Mouse (Mus musculus) forebrain, embryonic 16.5 days (tissue): Measurements from ENCODE around the gene Nmb. TPM values are rescaled to one million over a fixed set of nuclear protein-coding genes. Genes with fewer than 3 reads are reported as not detected.

ENCODE experiments used
- ATAC-seq: fragments of 200-750 bp; cut with Nextera tagmentation; 2 replicates; pipeline ENCODE4 v1.8.0; 2017; ENCODE audit warnings: mild to moderate bottlenecking, moderate library complexity
- H3K27ac ChIP-seq: fragments of 300-500 bp; sonication (generic); 2 replicates; pipeline ENCODE4 v1.5.1; 2014; ENCODE audit warnings: low read length, control low read depth
- H3K27me3 ChIP-seq: fragments of 300-500 bp; sonication (generic); replicated peaks from 2 replicates; pipeline ENCODE4 v1.6.1; 2014; ENCODE audit warnings: low read length; ENCODE audit not compliant: control insufficient read depth, insufficient read depth
- H3K36me3 ChIP-seq: fragments of 300-500 bp; sonication (generic); 2 replicates; pipeline ENCODE4 v1.6.1; 2014; ENCODE audit not compliant: control insufficient read depth, insufficient read depth
- H3K4me1 ChIP-seq: fragments of 300-500 bp; sonication (generic); replicated peaks from 2 replicates; pipeline ENCODE4 v1.6.1; 2014; ENCODE audit warnings: low read length; ENCODE audit not compliant: control insufficient read depth, insufficient read depth
- H3K4me2 ChIP-seq: fragments of 300-500 bp; sonication (generic); 2 replicates; pipeline ENCODE4 v1.6.1; 2014; ENCODE audit warnings: mild to moderate bottlenecking, low read length, control low read depth
- H3K4me3 ChIP-seq: fragments of 300-500 bp; sonication (generic); replicated peaks from 2 replicates; pipeline ENCODE4 v1.5.1; 2014; ENCODE audit warnings: mild to moderate bottlenecking, low read length, control low read depth
- H3K9ac ChIP-seq: fragments of 300-500 bp; sonication (generic); replicated peaks from 2 replicates; pipeline ENCODE4 v1.6.1; 2014; ENCODE audit warnings: low read depth, low read length, control low read depth
- H3K9me3 ChIP-seq: fragments of 300-500 bp; sonication (generic); 2 replicates; pipeline ENCODE4 v1.6.1; 2016; ENCODE audit warnings: low read length; ENCODE audit not compliant: control insufficient read depth
- WGBS: fragments of 180-500 bp; shearing (Covaris S2); extraction: QIAGEN DNeasy Blood & Tissue Kit; methylation state at CpG from one replicate; pipeline ENCODE4 v1.1.7; 2014; 5-methylcytosine and 5-hydroxymethylcytosine counted together
- polyA plus RNA-seq: library from polyadenylated mRNA; unstranded; fragments of >200 nt; fragmentation: Nextera tagmentation; extraction: Ambion mirVana; gene quantifications from 2 replicates; pipeline ENCODE4 v1.2.1, GENCODE M21; 2015

Gene Nmb
- polyA plus RNA-seq, 1 experiment from 2014 or later = 5.7 TPM

DNA sequence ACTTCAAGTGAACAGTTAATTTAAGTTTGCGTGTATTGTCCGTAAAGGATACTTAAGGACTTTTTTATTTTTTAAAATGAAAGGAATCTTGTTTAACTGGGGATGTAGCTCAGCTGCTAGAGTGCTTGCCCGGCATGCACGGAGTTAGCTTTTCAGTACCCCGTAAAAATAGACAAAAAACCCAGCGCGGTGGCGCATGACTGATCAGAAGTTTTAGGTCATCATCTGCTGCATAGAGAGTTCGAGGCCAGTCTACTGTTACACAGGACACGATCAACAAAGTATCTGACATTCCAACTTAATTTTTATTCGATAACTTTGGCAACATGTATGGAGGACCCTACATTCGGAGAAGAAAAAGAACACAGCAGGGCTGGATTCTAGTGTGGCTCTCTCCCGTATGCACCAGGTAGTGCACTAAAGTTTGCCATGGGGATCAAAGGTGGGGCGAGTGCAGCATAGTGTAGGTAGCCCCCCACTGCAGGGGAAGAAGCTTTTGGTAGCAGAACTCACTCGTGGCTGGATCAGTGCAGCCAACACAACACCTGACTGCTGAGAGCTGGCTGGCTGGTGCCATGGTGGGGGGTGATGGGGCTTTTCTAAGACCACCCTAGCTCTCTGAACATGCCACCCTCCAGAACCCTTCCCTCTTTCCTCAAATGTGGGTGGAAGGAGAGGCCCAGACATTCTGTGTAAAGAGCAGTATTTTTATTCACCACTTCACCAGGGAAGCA, 3.2 kb downstream of the Nmb start:
- Histone ChIP-seq H3K4me3 (peak overlapping the region; percentile 86), H3K27me3 (no peaks in the 10 kb centered on the region), H3K36me3 (peaks cover 8% of the 10 kb centered on the region), H3K27ac (peak overlapping the region; percentile 82), H3K4me1 (peaks cover 33% of the 10 kb centered on the region), H3K9me3 (no peaks in the 10 kb centered on the region), H3K4me2 (peak overlapping the region; percentile 99), H3K9ac (peak overlapping the region; percentile 81)
- 27% methylated on average over 15 of the region's 15 CpGs for WGBS
- peak; percentile 5 for ATAC-seq

DNA sequence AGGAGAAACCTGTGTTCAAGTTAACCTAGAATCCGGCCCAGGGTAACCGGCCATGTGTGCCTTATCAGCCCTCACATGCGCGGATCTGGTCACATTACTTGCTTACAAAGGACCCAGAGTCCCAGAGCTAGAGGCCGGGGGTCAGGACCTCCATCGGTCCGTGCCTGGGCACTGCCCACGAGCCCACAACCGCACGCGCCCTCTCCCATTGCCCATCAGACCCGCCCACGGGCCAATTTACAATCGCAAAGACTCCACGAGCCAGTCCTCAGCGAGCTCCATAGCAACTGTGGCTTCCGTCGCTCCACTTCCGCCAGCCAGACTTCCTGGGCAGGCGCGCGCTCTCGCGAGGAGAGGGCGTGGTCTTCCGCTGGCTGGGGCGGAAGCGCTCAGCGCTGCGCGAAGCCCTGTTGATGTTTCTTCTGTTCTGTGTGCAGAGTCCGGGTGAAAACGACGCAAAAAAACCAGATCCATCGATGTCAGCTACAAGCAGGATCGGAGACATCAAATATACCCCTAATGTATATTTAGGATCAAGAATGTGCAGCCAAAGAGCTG, 3.9 kb downstream of the Nmb start, which contains the start of gene Wdr73:
Gene Wdr73, minus strand, starts transcription at position 326 of the 558 bp plus-strand sequence.
- peak within 1 kb of the TSS; percentile 82 for H3K27ac ChIP-seq
- H3K9ac ChIP-seq = peak within 1 kb of the TSS; percentile 81
- ATAC-seq = peak; percentile 97
- H3K4me2 ChIP-seq = peak within 1 kb of the TSS; percentile 99
- under 1% methylated on average over 36 of the region's 36 CpGs for WGBS
- H3K4me1 ChIP-seq = peaks cover 33% of the 10 kb centered on the region
- H3K36me3 ChIP-seq = peaks cover 8% of the 10 kb centered on the region
- no peaks in the 10 kb centered on the region for H3K9me3 ChIP-seq
- no peaks in the 10 kb centered on the region for H3K27me3 ChIP-seq
- peak within 1 kb of the TSS; percentile 86 for H3K4me3 ChIP-seq

DNA sequence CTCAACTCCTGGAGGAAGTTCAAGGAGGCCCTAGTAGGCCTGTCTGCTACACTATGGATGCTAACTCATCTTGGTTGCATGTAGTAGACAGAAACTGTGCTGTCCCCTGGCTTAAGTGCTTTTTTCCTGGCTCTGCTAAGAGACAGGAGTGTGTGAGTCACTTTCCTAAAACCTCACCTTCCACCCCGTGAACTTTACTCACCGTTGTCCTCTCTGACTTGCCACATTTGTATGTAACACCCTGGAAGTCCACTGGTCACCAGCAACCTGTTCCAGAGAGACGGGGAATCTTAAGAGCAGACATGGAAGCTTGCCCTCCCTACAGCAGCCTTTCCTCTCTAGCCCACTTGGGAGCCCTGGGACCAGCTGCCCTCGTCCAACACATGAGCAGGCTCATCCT, 7.2 kb downstream of the Nmb start:
- H3K9me3 ChIP-seq = no peaks in the 10 kb centered on the region
- no peak overlapping the region for H3K9ac ChIP-seq
- no peak overlapping the region for H3K4me2 ChIP-seq
- no peak overlapping the region for H3K4me3 ChIP-seq
- peaks cover 18% of the 10 kb centered on the region for H3K4me1 ChIP-seq
- H3K27ac ChIP-seq = no peak overlapping the region
- 93% methylated on average over 4 of the region's 4 CpGs for WGBS
- ATAC-seq = no peak
- peaks cover 10% of the 10 kb centered on the region for H3K36me3 ChIP-seq
- no peaks in the 10 kb centered on the region for H3K27me3 ChIP-seq

DNA sequence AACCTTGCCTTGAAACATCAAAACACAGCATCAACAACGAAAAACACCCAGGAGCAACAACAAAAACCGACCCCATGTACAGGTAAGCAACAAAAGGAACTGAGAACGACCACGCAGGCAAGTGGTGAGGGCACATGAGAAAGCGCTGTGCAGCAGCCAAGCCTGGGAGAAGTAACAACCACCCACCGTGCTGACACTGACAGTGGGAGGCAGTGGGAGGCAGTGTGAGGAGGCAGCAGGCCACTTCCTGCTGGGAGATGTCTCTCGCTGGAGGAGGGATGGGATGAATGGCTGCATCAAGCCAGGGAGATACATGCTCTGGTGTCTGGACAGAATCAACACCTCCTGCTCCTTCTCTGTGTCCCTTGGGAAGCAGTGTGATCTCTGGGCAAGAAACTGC, 7.7 kb downstream of the Nmb start:
- Histone ChIP-seq H3K4me2 (no peak overlapping the region), H3K4me3 (no peak overlapping the region), H3K27ac (no peak overlapping the region), H3K4me1 (peaks cover 18% of the 10 kb centered on the region), H3K9ac (no peak overlapping the region), H3K27me3 (no peaks in the 10 kb centered on the region), H3K36me3 (peaks cover 16% of the 10 kb centered on the region), H3K9me3 (no peaks in the 10 kb centered on the region)
- ATAC-seq = no peak
- WGBS = 90% methylated on average over 7 of the region's 7 CpGs

DNA sequence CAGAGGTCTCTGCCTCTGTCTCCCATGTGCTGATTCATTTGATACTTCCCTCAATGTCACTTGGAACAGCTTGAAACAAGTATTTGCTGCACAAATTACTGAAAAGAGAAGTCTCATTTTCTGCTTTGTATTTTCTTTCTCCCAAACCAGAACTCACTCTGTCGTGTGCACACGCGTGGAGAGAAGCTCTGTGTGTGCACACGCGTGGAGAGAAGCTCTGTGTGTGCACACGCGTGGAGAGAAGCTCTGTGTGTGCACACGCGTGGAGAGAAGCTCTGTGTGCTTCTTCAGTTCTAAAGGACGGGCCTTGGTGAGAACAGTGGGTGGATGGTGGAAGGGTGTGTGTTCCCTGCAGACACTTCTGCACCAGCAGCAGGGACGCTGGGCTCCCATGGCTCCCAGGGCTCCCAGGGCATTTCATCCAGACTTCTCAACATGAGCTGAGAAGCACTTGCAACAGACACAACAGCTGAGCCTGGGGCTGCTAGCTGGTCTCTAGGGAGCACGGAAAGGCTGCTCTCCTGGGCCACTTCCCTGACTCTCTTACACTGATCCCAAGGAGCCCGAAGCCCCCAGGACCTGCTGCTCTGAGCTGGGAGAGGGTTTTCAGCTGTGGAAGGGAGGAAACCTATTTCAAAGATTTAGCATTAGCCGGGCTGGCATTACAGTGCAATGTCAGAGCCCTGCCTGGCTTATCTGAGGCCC, 9.9 kb downstream of the Nmb start:
- Histone ChIP-seq H3K36me3 (peaks cover 25% of the 10 kb centered on the region), H3K4me2 (no peak overlapping the region), H3K27me3 (no peaks in the 10 kb centered on the region)

DNA sequence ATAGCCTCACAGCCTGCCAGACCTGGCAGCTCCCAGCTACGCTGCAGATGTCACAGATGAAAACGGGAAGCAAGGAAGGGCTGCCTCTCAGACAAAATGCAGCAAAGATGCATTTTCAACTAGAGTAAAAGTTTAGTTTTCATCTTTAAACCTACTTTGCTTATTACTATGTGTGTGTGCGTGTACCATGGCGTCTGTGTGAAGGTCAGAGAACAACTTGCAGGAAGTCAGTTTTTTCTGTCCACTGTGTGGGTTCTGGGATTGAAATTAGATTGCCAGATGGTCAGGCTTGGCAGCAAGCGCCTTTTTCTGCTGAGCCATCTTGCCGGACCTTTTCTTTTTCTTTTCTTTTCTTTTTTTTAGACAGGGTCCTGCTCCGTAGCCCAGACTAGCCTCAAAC, 10.7 kb downstream of the Nmb start:
- ATAC-seq = no peak
- Histone ChIP-seq H3K9me3 (no peaks in the 10 kb centered on the region), H3K36me3 (peaks cover 27% of the 10 kb centered on the region), H3K4me1 (peaks cover 6% of the 10 kb centered on the region), H3K27ac (peak overlapping the region; percentile 14), H3K4me3 (no peak overlapping the region), H3K4me2 (no peak overlapping the region), H3K27me3 (no peaks in the 10 kb centered on the region), H3K9ac (no peak overlapping the region)
- 77% methylated on average over 7 of the region's 7 CpGs for WGBS

More for the DNA sequence above, 9.9 kb downstream of the Nmb start:
- no peak for ATAC-seq
- Histone ChIP-seq H3K4me3 (no peak overlapping the region), H3K4me1 (peaks cover 5% of the 10 kb centered on the region), H3K27ac (no peak overlapping the region), H3K9ac (no peak overlapping the region), H3K9me3 (no peaks in the 10 kb centered on the region)
- 95% methylated on average over 14 of the region's 14 CpGs for WGBS

DNA sequence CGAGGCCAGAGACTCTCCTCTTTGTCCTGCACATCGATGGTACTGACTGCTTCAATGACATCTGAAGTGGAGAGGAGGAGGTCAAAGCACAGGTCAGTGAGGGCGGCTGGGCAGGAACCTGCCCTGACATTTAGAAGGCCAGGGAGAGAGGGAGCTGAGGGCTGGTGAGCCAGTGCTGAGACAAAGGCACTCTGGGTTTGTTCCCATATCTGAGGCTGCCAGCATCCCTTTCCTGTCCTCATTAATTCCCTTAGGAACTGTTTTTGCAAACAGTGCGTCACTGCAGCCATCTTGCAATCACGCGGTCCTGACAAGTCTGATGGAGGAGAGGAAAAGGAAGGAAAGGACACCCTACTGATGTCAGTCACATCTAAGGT, 11.1 kb downstream of the Nmb start:
- peaks cover 10% of the 10 kb centered on the region for H3K4me1 ChIP-seq
- H3K9ac ChIP-seq = no peak overlapping the region
- H3K9me3 ChIP-seq = no peaks in the 10 kb centered on the region
- H3K36me3 ChIP-seq = peaks cover 27% of the 10 kb centered on the region
- no peaks in the 10 kb centered on the region for H3K27me3 ChIP-seq
- H3K27ac ChIP-seq = peak overlapping the region; percentile 39
- H3K4me3 ChIP-seq = no peak overlapping the region
- ATAC-seq = no peak
- H3K4me2 ChIP-seq = no peak overlapping the region
- WGBS = 80% methylated on average over 6 of the region's 6 CpGs

DNA sequence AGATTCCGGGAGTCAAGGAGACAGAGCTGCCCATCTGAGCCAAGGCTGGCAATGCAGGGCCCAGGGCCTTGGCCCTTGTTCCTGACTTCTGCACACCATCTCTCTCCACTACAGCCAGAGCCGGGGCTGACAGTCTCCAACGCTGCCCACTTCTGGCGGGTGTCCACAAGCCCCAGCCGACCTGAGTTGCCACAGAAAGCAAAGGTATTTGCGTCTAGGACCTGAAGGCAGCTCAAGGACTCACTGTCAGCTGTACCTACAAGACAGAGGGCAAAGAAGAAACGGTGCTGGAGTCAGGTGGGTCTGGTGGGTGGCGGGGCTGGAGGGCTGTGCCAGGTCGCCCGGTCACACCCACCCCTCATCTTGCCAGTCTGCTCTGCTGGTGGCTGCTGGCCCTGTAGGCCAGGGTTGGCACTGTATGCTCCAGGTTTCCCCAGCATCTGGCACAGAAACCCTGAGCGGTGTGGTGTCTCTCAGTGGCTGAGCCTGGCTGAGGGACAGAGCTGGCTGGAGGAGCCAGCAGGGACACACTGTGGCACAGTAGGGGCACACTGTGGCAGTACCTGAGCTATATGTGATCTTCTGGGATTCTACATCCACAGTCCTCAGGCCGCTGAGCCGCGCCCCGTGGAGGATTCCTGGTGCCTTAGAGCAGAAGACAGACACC, 11.7 kb downstream of the Nmb start:
- Histone ChIP-seq H3K27ac (peak overlapping the region; percentile 39; the same call in 1 of the 2 replicates), H3K9me3 (no peaks in the 10 kb centered on the region), H3K4me3 (no peak overlapping the region), H3K36me3 (peaks cover 27% of the 10 kb centered on the region), H3K9ac (no peak overlapping the region), H3K4me1 (peaks cover 10% of the 10 kb centered on the region), H3K27me3 (no peaks in the 10 kb centered on the region), H3K4me2 (no peak overlapping the region)
- 90% methylated on average over 15 of the region's 15 CpGs for WGBS
- no peak for ATAC-seq

DNA sequence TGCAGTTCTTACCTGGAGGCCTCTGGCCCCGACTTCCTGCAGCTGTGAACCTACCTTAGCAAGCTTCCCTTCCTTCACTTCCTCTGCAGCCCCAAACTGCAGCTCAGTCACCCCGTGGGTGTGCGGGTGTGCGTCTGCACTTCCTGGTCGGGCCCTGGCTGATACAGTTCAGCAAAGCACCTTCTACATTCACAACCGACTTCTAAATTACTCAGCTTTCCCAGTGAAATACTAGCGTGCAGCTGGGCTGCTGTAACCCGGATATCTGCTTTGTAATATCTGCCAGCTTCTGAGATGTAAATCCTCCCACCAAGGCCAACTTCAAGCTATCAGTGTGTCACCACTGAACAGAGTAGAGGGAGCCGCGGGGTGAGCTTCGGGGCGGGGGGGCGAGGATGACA, 15.0 kb downstream of the Nmb start:
- no peak overlapping the region for H3K4me2 ChIP-seq
- H3K27me3 ChIP-seq = no peaks in the 10 kb centered on the region
- H3K4me3 ChIP-seq = no peak overlapping the region
- 81% methylated on average over 13 of the region's 13 CpGs for WGBS
- no peaks in the 10 kb centered on the region for H3K9me3 ChIP-seq
- ATAC-seq = no peak
- peaks cover 10% of the 10 kb centered on the region for H3K4me1 ChIP-seq
- peak overlapping the region; percentile 76 for H3K27ac ChIP-seq
- H3K36me3 ChIP-seq = peaks cover 22% of the 10 kb centered on the region; the same call in 1 of the 2 replicates
- no peak overlapping the region for H3K9ac ChIP-seq
